Mouse (Mus musculus): ENCODE measurements around the gene Pdpk1. TPM values are rescaled to one million over a fixed set of nuclear protein-coding genes. Genes with fewer than 3 reads are reported as not detected.

The Pdpk1 gene
- polyA plus RNA-seq, 1 experiment from 2014 or later: 26.4 TPM

GRCm38 (mm10) chr17:24142897-24143296 is 7.8 kb downstream of the Pdpk1 start:
- Histone ChIP-seq H3K4me1 (ENCODE audit: insufficient read depth, low read depth, low read length) (peaks cover 7% of the 10 kb centered on the region), H3K4me2 (replicated peaks; ENCODE audit: low read depth, low read length) (no peak overlapping the region), H3K27ac (ENCODE audit: low read length) (no peak overlapping the region), H3K36me3 (ENCODE audit: insufficient read depth, low read length) (no peaks in the 10 kb centered on the region), H3K9ac (replicated peaks; ENCODE audit: low read depth) (no peak overlapping the region), H3K4me3 (ENCODE audit: low read depth, low read length) (no peak overlapping the region), H3K9me3 (ENCODE audit: low read length) (no peaks in the 10 kb centered on the region), H3K27me3 (replicated peaks; ENCODE audit: insufficient read depth, low read length) (no peaks in the 10 kb centered on the region)
- TF ChIP-seq CTCF (IDR thresholded peaks at IDR 0.05) (no peak), EP300 (IDR thresholded peaks at IDR 0.05) (no peak)
- DNase-seq (ENCODE audit: low spot score): no peak
- 35% methylated on average over 2 of the region's 2 CpGs for WGBS
- ATAC-seq: no peak

GRCm38 (mm10) chr17:24141425-24141920 is 9.3 kb downstream of the Pdpk1 start:
- peak overlapping the region; percentile 91 for H3K27ac ChIP-seq (ENCODE audit: low read length)
- no peaks in the 10 kb centered on the region for H3K9me3 ChIP-seq (ENCODE audit: low read length)
- ATAC-seq: peak; percentile 98
- 2% methylated on average over 46 of the region's 57 CpGs for WGBS
- no peaks in the 10 kb centered on the region for H3K36me3 ChIP-seq (ENCODE audit: insufficient read depth, low read length)
- H3K4me2 ChIP-seq (replicated peaks; ENCODE audit: low read depth, low read length): peak overlapping the region; percentile 80
- peak overlapping the region; percentile 86 for H3K9ac ChIP-seq (replicated peaks; ENCODE audit: low read depth)
- DNase-seq (ENCODE audit: low spot score): peak; percentile 99
- peaks cover 7% of the 10 kb centered on the region for H3K4me1 ChIP-seq (ENCODE audit: insufficient read depth, low read depth, low read length)
- TF ChIP-seq CTCF (IDR thresholded peaks at IDR 0.05): no peak
- no peak for TF ChIP-seq EP300 (IDR thresholded peaks at IDR 0.05)
- no peaks in the 10 kb centered on the region for H3K27me3 ChIP-seq (replicated peaks; ENCODE audit: insufficient read depth, low read length)
- peak overlapping the region; percentile 95 for H3K4me3 ChIP-seq (ENCODE audit: low read depth, low read length)

- Histone ChIP-seq H3K27ac (ENCODE audit: low read length) (peak overlapping the region; percentile 91), H3K9ac (replicated peaks; ENCODE audit: low read depth) (peak overlapping the region; percentile 86), H3K27me3 (replicated peaks; ENCODE audit: insufficient read depth, low read length) (no peaks in the 10 kb centered on the region), H3K4me2 (replicated peaks; ENCODE audit: low read depth, low read length) (peak overlapping the region; percentile 80), H3K36me3 (ENCODE audit: insufficient read depth, low read length) (no peaks in the 10 kb centered on the region), H3K4me3 (ENCODE audit: low read depth, low read length) (peak overlapping the region; percentile 95), H3K4me1 (ENCODE audit: insufficient read depth, low read depth, low read length) (peaks cover 7% of the 10 kb centered on the region), H3K9me3 (ENCODE audit: low read length) (no peaks in the 10 kb centered on the region)
- TF ChIP-seq EP300 (IDR thresholded peaks at IDR 0.05) (no peak), CTCF (IDR thresholded peaks at IDR 0.05) (no peak)
- peak; percentile 59 for DNase-seq (ENCODE audit: low spot score)
- WGBS: 1% methylated on average over 39 of the region's 43 CpGs
- peak; percentile 60 for ATAC-seq
These were observed 9.8 kb downstream of the Pdpk1 start for GRCm38 (mm10) chr17:24140845-24141424.

- Histone ChIP-seq H3K4me3 (ENCODE audit: low read depth, low read length) (no peak overlapping the region), H3K27ac (ENCODE audit: low read length) (no peak overlapping the region), H3K4me1 (ENCODE audit: insufficient read depth, low read depth, low read length) (peaks cover 7% of the 10 kb centered on the region)
These were observed 10.8 kb downstream of the Pdpk1 start for GRCm38 (mm10) chr17:24139968-24140367.

GRCm38 (mm10) chr17:24139256-24139655 is 11.5 kb downstream of the Pdpk1 start:
- Histone ChIP-seq H3K36me3 (ENCODE audit: insufficient read depth, low read length) (no peaks in the 10 kb centered on the region), H3K27ac (ENCODE audit: low read length) (no peak overlapping the region), H3K4me2 (replicated peaks; ENCODE audit: low read depth, low read length) (no peak overlapping the region), H3K4me1 (ENCODE audit: insufficient read depth, low read depth, low read length) (peaks cover 9% of the 10 kb centered on the region), H3K9ac (replicated peaks; ENCODE audit: low read depth) (no peak overlapping the region), H3K27me3 (replicated peaks; ENCODE audit: insufficient read depth, low read length) (no peaks in the 10 kb centered on the region), H3K4me3 (ENCODE audit: low read depth, low read length) (no peak overlapping the region), H3K9me3 (ENCODE audit: low read length) (no peaks in the 10 kb centered on the region)
- TF ChIP-seq CTCF (IDR thresholded peaks at IDR 0.05): no peak
- TF ChIP-seq EP300 (IDR thresholded peaks at IDR 0.05): no peak
- WGBS: 79% methylated on average over 3 of the region's 3 CpGs
- DNase-seq (ENCODE audit: low spot score) (no peak), ATAC-seq (no peak)

More at GRCm38 (mm10) chr17:24139968-24140367, 10.8 kb downstream of the Pdpk1 start:
- 0 out of 2 replicates have a peak overlapping the region, but pooled peaks have one; percentile 86 for H3K9ac ChIP-seq (replicated peaks; ENCODE audit: low read depth)
- WGBS: 74% methylated on average over 4 of the region's 4 CpGs
- H3K27me3 ChIP-seq (replicated peaks; ENCODE audit: insufficient read depth, low read length): no peaks in the 10 kb centered on the region
- H3K4me2 ChIP-seq (replicated peaks; ENCODE audit: low read depth, low read length): peak overlapping the region; percentile 80
- no peaks in the 10 kb centered on the region for H3K36me3 ChIP-seq (ENCODE audit: insufficient read depth, low read length)
- TF ChIP-seq EP300 (IDR thresholded peaks at IDR 0.05) (no peak), CTCF (IDR thresholded peaks at IDR 0.05) (no peak)
- no peak for ATAC-seq
- no peak for DNase-seq (ENCODE audit: low spot score)
- H3K9me3 ChIP-seq (ENCODE audit: low read length): no peaks in the 10 kb centered on the region

- TF ChIP-seq CTCF (IDR thresholded peaks at IDR 0.05) (no peak), EP300 (IDR thresholded peaks at IDR 0.05) (no peak)
- WGBS: 46% methylated on average over 2 of the region's 2 CpGs
- no peaks in the 10 kb centered on the region for H3K27me3 ChIP-seq (replicated peaks; ENCODE audit: insufficient read depth, low read length)
- no peak for DNase-seq (ENCODE audit: low spot score)
- peaks cover 10% of the 10 kb centered on the region for H3K4me1 ChIP-seq (ENCODE audit: insufficient read depth, low read depth, low read length)
- H3K4me2 ChIP-seq (replicated peaks; ENCODE audit: low read depth, low read length): no peak overlapping the region
- H3K9me3 ChIP-seq (ENCODE audit: low read length): no peaks in the 10 kb centered on the region
- H3K36me3 ChIP-seq (ENCODE audit: insufficient read depth, low read length): no peaks in the 10 kb centered on the region
- no peak for ATAC-seq
- H3K4me3 ChIP-seq (ENCODE audit: low read depth, low read length): no peak overlapping the region
- no peak overlapping the region for H3K27ac ChIP-seq (ENCODE audit: low read length)
- H3K9ac ChIP-seq (replicated peaks; ENCODE audit: low read depth): no peak overlapping the region
These were observed 13.4 kb downstream of the Pdpk1 start for GRCm38 (mm10) chr17:24137226-24137880.
